In the genomic region with DNA sequence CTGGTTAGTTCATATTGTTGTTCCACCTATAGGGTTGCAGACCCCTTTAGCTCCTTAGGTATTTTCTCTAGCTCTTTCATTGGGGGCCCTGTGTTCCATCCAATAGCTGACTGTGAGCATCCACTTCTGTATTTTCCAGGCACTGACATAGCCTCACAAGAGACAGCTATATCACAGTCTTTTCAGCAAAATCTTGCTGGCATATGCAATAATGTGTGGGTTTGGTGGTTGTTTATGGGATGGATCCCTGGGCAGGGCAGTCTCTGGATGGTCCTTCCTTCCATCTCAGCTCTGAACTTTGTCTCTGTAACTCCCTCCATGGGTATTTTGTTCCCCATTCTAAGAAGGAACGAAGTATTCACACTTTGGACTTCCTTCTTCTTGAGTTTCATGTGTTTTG, we compare ENCODE assay signal across 31 mouse cellular contexts. TPM values are rescaled to one million over a fixed set of nuclear protein-coding genes. Genes with fewer than 3 reads are reported as not detected.
"Had no signal": no experiment of that assay in that cellular context is flagged by ENCODE, and none has a peak within 500 bp of the region (broad histone marks: within the 10 kb centered on the region; RNA-seq: fewer than 3 reads in every experiment).

No protein-coding gene starts in this region.

RNA-seq across cellular contexts. Expression of gene Pdcd1, which starts 5.9 kb away (rescaled TPM):
- total RNA-seq: heart, postnatal 10 days; heart, postnatal 25 days; heart, postnatal 36 days; heart, postnatal 4 days; hematopoietic stem cell, adult 5-6 weeks; hindbrain, postnatal 0 days; layer of hippocampus, postnatal 14 days; layer of hippocampus, postnatal 36 days; left cerebral cortex, adult 2 months had no signal
- polyA plus RNA-seq: hindbrain, embryonic 11.5 days; hindbrain, embryonic 13.5 days; hindbrain, embryonic 14.5 days; hindbrain, embryonic 16.5 days; hindbrain, postnatal 0 days; kidney, embryonic 14.5 days; kidney, embryonic 15.5 days; kidney, embryonic 16.5 days; kidney, postnatal 0 days had no signal

RNA-seq across cellular contexts. Expression of gene Neu4, which starts 38.0 kb away (rescaled TPM):
- total RNA-seq: heart, postnatal 10 days; heart, postnatal 14 days; heart, postnatal 25 days; heart, postnatal 36 days; heart, postnatal 4 days; hematopoietic stem cell, adult 5-6 weeks had no signal
- polyA plus RNA-seq: heart, embryonic 12.5 days; heart, embryonic 14.5 days; heart, embryonic 15.5 days; heart, embryonic 16.5 days; heart, postnatal 0 days; hindbrain, embryonic 10.5 days; hindbrain, embryonic 11.5 days; hindbrain, embryonic 12.5 days; hindbrain, embryonic 13.5 days; hindbrain, embryonic 15.5 days; intestine, embryonic 14.5 days; intestine, embryonic 15.5 days; intestine, embryonic 16.5 days; intestine, postnatal 0 days; kidney, embryonic 14.5 days; kidney, embryonic 15.5 days; kidney, embryonic 16.5 days; kidney, postnatal 0 days; large intestine, adult 2 months had no signal
